Mouse (Mus musculus) Patski (cell line): ENCODE results near the gene Gm20388. TPM values are rescaled to one million over a fixed set of nuclear protein-coding genes. Genes with fewer than 3 reads are reported as not detected.
A peak's percentile ranks its signal among the peaks of the same experiment; 100 is the strongest.

Source experiments
- ATAC-seq: fragments of 100-300 bp; one replicate; pipeline ENCODE4 v1.8.0; 2021
- CTCF ChIA-PET: fragments of 350-600 bp; sonication (Branson Sonifier 250); formaldehyde crosslinking; loops from one replicate; lab custom pipeline; 2022; ENCODE audit warnings: inconsistent platforms; lab: Charles Lee
- POLR2A ChIA-PET: fragments of 350-600 bp; sonication (Branson Sonifier 250); formaldehyde crosslinking; loops from one replicate; lab custom pipeline; 2022; ENCODE audit warnings: antibody characterized with exemption, inconsistent platforms; lab: Charles Lee
- DNase-seq: peaks from one replicate; pipeline ENCODE4 v3.0.0-alpha.2; 2011; ENCODE audit warnings: low read depth, low spot score
- H3K27me3 ChIP-seq: fragments of 371-371 bp; one replicate; pipeline ENCODE4 v1.5.1; 2021
- CTCF ChIP-seq: fragments of 100-300 bp; IDR thresholded peaks from one replicate; pipeline ENCODE4 v1.5.1; 2021
- in situ Hi-C: fragments of 300-500 bp; cut with MboI; formaldehyde crosslinking; loops from 3 replicates; pipeline ENCODE4 v1.11.1; 2018; ENCODE audit warnings: low pct_unique_long_range_greater_than_20kb, mixed read lengths
- polyA plus RNA-seq: library from polyadenylated mRNA; unstranded; gene quantifications from one replicate; pipeline ENCODE4 v1.2.3, GENCODE M21; 2021

Gm20388 gene
- polyA plus RNA-seq, 1 experiment from 2014 or later, result 86.7 TPM

DNA sequence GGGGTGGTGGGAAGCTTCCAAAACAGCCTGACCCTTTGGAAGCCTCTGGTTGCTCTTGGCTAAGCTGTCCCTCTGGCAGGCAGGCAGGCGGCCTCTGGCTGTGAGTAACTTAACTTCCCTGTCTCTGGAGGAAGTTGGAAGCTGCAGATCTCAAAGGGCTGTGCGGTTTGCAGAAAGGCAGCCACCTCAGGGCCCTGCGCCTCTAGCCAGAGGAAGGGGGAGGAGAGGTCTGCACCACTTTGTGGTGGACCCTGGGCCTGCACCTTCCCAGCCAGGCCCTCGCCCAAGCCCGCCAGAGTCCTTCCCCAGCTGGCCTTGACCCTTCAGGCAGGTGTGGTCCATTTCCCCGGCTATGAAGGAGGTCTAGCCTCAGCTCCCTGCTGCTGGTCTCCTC is 628.7 kb downstream of the Gm20388 start:
- DNase-seq (no peak), ATAC-seq (no peak)
- TF ChIP-seq CTCF, result no peak
- ChIA-PET CTCF (interaction anchor here (0.7 to 2.7 kb wide), 3 partner anchors 16 to 24 kb away, joined by 3 to 9 read pairs (median 3); no protein-coding TSS in a partner anchor), POLR2A (interaction anchor here (0.7 to 1.2 kb wide), 5 partner anchors 24 to 1034 kb away, joined by 3 to 8 read pairs (median 4); no protein-coding TSS in a partner anchor)
- no peaks in the 10 kb centered on the region for H3K27me3 ChIP-seq
- in situ Hi-C loops, result loop anchor here (5.0 kb wide), 1 partner anchor 33 kb away; no protein-coding TSS in a partner anchor

DNA sequence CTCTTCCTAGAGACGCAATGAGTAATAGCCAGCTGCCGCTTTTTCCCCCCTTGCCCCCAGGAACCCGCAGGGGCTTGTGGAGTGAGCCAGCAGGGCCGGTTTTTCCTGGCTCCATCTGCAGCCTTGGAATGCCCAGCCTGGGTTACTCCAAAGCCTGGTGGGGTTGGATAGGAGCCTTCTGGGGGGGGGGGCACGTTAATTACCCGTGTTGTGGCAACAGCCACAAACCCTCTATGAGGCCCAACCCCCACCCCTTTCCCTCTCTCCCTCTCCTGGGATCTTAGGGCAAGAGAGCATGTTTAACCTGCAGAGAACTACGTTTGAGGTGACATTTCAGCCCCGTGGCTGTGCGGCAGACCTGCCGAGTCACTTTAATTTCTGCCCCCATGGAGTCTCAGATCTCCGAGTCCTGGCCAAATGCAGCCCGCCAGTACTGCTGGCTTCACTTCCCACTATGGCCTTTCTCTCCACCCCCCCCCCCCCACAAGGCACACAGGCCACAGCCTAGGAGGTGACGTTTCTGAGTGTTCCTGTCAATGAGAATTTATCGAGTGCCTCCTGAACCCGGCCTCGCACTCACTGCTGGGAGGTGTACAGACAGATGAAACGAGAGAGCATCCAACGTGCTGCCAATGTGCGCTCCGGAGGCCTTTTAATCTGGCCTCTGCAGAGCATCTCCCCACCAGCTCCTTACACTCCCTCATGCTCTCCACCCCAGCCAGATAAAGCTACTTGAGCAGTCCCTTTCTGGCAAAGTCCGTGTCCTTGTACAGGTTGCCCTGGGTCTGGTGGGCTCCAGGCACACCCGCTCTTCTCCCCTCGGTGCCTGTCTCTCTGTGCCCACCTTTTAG is 629.4 kb downstream of the Gm20388 start:
- in situ Hi-C loops, result loop anchor here (5.0 kb wide), 1 partner anchor 32 kb away; no protein-coding TSS in a partner anchor
- no peak for TF ChIP-seq CTCF
- ChIA-PET POLR2A (interaction anchor here (0.7 to 1.2 kb wide), 5 partner anchors 23 to 1034 kb away, joined by 3 to 8 read pairs (median 4); no protein-coding TSS in a partner anchor), CTCF (interaction anchor here (1.4 to 2.7 kb wide), 2 partner anchors 17 to 23 kb away, joined by 3 to 9 read pairs; no protein-coding TSS in a partner anchor)
- ATAC-seq (no peak), DNase-seq (no peak)
- H3K27me3 ChIP-seq, result no peaks in the 10 kb centered on the region

DNA sequence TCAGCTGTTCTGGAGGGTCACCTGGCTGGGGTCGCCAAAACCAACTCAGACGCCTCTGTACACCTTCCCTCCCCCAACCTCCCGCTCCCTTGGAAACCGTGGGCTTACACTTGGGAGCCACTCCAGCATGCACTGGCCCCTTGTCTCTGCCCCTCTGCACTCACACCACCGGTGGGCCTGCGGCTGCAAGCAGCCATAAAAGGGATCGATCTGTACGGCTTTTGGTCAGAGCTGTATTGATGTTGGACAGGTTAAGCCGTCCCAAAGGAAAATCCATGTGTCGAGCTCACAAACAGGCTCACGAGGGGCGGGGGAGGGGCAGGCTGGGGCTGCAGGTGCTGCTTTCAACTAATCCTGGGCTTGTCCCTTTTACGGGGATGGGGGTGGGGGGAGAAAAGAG is 632.4 kb downstream of the Gm20388 start:
- TF ChIP-seq CTCF, result no peak
- DNase-seq (no peak), ATAC-seq (no peak)
- no peaks in the 10 kb centered on the region for H3K27me3 ChIP-seq
- ChIA-PET POLR2A (no interaction called here), CTCF (no interaction called here)
- in situ Hi-C loops, result no loop called here

DNA sequence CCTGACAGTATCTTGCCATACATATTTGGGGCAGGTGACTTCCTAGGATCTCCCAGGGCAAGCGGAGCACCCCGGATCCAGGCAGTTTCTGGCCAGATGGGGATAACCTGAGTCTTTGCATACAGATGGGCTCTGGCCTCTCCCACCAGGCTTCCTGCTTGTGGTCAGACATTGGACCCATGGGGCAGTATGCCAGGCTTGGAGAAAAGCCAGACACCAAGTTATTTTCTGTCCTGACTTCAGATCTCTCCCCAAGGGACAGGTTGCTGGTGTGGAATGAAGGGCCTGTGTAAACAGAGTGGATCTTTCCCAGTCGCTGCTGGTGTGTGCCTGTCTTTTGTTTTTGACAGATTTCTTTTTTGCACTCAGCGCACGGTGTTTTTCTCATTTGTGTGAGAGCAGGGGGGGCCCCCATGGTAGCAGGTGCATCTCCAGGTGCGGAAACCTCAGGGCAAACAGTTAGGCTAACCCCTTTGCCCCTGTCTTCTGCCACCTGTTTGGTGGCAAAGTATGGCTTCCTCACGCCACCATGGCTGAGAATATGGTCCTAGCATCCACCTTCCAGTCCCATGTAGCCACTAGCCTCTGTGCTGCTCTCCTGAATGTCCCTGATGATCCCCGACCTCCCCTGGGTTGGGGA is 632.9 kb downstream of the Gm20388 start:
- peak; percentile 3 for ATAC-seq
- no peaks in the 10 kb centered on the region for H3K27me3 ChIP-seq
- POLR2A ChIA-PET, result interaction anchor here (0.7 kb wide), 1 partner anchor 32 kb away, joined by 6 read pairs; no protein-coding TSS in a partner anchor
- CTCF ChIA-PET, result no interaction called here
- peak; percentile 86 for DNase-seq
- in situ Hi-C loops, result no loop called here
- no peak for TF ChIP-seq CTCF

DNA sequence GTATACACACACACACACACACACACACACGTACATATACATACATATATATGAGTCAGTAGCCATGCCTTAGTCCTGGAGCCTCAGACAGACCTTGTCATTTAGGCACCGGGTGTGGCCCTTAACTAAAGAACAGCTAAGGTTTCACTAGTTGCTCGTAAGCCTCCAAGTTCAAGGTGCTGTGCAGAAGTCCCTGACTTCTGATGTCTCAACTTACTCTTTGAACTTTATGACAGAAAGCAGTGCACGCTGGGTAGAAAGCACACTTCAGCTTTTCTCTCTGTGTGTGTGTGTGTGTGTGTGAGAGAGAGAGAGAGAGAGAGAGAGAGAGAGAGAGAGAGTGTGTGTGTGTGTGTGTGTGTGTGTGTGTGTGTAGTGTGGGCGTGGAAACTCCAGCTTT is 633.5 kb downstream of the Gm20388 start:
- H3K27me3 ChIP-seq, result no peaks in the 10 kb centered on the region
- ChIA-PET POLR2A (interaction anchor here (0.7 kb wide), 1 partner anchor 31 kb away, joined by 6 read pairs; no protein-coding TSS in a partner anchor), CTCF (no interaction called here)
- in situ Hi-C loops, result no loop called here
- DNase-seq, result no peak
- no peak for ATAC-seq
- no peak for TF ChIP-seq CTCF

DNA sequence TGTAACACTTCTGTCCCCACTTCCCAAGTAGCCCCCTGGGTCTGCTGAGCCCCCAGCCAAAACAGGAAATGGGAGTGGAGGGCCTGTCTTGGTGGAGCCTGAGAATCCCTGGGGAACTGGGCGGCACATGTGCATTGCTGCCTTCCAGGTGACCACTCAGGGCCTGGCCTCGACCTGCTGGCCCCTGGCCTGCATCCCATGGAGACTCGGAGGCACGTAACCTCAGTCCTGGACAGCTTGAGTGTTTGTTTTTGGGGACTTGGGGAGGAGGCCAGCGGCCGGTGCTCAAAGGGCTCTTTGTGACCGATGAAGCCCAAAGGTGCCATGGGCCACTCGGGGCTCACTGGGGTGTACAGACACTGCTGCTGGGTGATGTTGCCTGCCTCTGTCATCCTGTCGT is 636.9 kb downstream of the Gm20388 start:
- ChIA-PET CTCF (no interaction called here), POLR2A (no interaction called here)
- in situ Hi-C loops, result no loop called here
- no peak for TF ChIP-seq CTCF
- no peaks in the 10 kb centered on the region for H3K27me3 ChIP-seq
- ATAC-seq (no peak), DNase-seq (no peak)

DNA sequence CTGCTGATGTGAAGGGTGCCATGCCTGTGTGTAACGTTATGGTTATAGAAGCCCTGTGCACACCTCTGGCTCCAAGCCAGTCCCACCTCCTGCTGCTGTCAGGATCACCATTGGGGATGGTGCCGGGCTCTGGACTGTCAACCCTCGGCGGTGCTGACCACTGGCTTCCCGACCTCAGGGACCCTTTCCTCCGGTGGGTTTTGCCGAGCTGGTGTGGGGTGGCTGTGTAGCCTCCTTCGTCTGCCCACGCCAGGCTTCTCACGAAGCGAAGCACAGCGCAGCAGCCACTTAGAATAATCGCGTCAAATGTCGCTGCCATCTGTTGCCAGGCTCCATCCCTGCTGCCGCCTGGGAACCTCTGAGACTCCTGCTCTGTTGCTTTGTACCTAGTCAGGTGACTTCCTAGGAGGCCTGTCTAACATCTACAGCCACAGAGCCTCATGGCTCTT is 637.7 kb downstream of the Gm20388 start:
- POLR2A ChIA-PET, result no interaction called here
- in situ Hi-C loops, result no loop called here
- CTCF ChIA-PET, result no interaction called here
- no peak for TF ChIP-seq CTCF
- no peak for ATAC-seq
- H3K27me3 ChIP-seq, result no peaks in the 10 kb centered on the region
- no peak for DNase-seq

DNA sequence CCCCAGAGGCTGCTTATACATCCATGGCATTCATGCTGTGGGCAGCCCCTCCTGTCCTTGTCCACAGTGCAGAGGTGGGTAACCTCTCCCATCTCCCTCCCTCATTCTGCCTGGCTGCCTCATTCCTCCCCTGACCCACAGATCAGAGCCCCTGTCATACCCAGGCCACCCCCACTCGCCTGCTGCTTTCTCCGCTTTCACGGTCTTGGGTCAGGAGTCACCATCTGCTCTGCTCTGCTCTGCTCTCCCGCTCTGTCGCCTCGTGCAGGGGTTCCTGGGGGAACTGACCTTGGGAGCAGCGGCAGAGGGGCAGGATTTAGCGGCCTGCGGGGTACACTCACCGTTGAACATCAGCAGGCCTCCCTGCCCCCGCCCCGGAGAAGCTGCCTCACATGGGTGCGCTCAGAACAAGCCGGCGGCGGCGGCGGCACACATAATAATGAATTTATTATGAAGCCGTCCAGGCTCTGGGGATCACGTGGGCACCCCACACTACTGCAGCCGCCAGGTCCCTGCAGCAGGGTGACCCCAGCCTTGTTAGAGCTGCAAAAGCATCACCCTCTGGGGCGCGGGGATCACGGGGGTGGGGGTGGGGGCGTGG is 638.8 kb downstream of the Gm20388 start:
- H3K27me3 ChIP-seq, result no peaks in the 10 kb centered on the region
- in situ Hi-C loops, result no loop called here
- ATAC-seq, result no peak
- CTCF ChIA-PET, result interaction anchor here (0.9 kb wide), 1 partner anchor 20 kb away, joined by 3 read pairs; no protein-coding TSS in a partner anchor
- POLR2A ChIA-PET, result no interaction called here
- no peak for DNase-seq
- no peak for TF ChIP-seq CTCF

DNA sequence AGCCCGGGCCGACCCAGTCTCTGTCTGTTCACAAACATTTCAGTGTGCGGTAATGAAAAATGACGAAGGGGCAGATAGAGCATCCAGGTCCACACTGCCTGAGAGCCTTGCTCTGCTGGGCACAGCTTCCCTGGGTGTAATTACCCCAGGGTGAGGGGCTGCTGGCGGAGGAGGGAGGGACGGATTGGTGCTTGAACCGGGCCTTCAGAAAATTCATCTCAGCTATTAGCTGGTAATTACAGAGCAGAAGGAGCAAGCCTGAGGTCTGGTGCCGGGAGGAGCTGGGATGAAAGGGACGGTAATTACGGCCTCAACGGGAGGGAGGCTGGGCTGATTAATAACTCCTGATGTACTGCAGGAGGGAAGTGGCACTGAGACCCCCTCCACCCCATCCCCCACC is 639.3 kb downstream of the Gm20388 start:
- POLR2A ChIA-PET, result no interaction called here
- H3K27me3 ChIP-seq, result no peaks in the 10 kb centered on the region
- no peak for ATAC-seq
- CTCF ChIA-PET, result interaction anchor here (0.9 kb wide), 1 partner anchor 20 kb away, joined by 3 read pairs; no protein-coding TSS in a partner anchor
- in situ Hi-C loops, result no loop called here
- DNase-seq, result no peak
- TF ChIP-seq CTCF, result no peak

DNA sequence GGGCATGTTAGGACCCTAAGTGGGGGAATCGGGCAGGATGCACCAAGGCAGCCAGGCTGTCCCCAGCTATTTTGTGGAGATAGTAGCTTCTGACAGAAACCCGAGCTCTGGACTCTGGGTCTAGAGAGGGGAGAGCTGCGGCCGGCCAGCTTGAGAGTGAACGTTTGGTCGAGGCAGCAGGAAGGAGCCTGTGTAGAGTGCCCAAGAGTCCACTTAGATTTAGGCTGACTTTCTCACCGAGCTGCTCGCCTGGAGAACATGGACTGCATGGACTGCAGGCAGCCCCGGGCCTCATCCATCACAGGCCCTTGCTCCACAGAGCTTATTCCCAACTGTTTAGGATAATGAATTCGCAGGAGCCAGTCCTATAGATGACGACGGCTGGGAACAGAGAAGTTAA is 639.8 kb downstream of the Gm20388 start:
- TF ChIP-seq CTCF, result no peak
- CTCF ChIA-PET, result interaction anchor here (0.7 kb wide), 1 partner anchor 13 kb away, joined by 3 read pairs; no protein-coding TSS in a partner anchor
- in situ Hi-C loops, result no loop called here
- ATAC-seq (no peak), DNase-seq (no peak)
- POLR2A ChIA-PET, result no interaction called here
- no peaks in the 10 kb centered on the region for H3K27me3 ChIP-seq
